Mouse (Mus musculus) heart, postnatal 0 days (tissue): ENCODE measurements at regions not wholly inside any gene's neighbourhood (a gene's known extent, or its start where the extent isn't known, plus 50 kb on each side); places are given as distances from the start of the nearest gene placed in this dataset.

Experiments used
- CTCF ChIP-seq: IDR thresholded peaks from 2 replicates; pipeline ENCODE4 v1.5.1; 2016; ENCODE audit warnings: antibody characterized with exemption, control low read depth, low read depth
- EP300 ChIP-seq: IDR thresholded peaks from 2 replicates; pipeline ENCODE4 v1.6.1; 2016; ENCODE audit warnings: antibody characterized with exemption, low read depth

DNA sequence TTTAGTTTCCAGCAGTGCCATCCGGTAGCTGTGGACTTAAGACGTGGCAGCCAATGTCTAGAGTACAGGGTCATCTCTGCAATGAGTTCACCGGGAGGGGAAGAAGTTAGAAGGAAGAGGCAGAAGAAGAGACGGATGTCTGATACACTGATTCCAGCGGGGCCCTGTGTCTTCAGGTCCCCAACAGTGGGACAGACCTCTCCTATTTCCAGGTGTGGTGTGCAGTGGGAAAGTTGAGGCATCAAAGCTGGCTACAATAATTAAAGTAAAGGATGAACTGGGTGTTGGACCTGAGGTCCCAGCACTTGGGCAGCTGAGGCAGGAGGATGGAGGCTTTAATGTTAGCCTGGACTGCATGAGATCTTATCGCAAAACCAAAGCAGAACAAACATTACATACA, 70.1 kb upstream of the Psmd7 start:
- no peak for TF ChIP-seq CTCF
- TF ChIP-seq EP300, result no peak
